Mouse (Mus musculus): ENCODE measurements at regions not wholly inside any gene's neighbourhood (a gene's known extent, or its start where the extent isn't known, plus 50 kb on each side); places are given as distances from the start of the nearest gene placed in this dataset.

- Histone ChIP-seq H3K4me3 (ENCODE audit: extremely low read depth, insufficient read depth, insufficient read length) (no peak overlapping the region), H3K36me3 (ENCODE audit: control insufficient read depth, insufficient read depth, low read length) (no peaks in the 10 kb centered on the region), H3K27me3 (ENCODE audit: control insufficient read depth, insufficient read depth, low read length) (no peaks in the 10 kb centered on the region), H3K27ac (ENCODE audit: insufficient read depth, low read length) (no peak overlapping the region), H3K4me1 (ENCODE audit: control insufficient read depth, insufficient read depth, insufficient read length) (peaks cover 5% of the 10 kb centered on the region; the same call in 1 of the 2 replicates)
- no peak for DNase-seq (ENCODE audit: low read depth in 1 of 2, low spot score in 2 of 2)
- TF ChIP-seq POLR2A (IDR thresholded peaks at IDR 0.05; ENCODE audit: low read depth, low read length) (no peak), CTCF (IDR thresholded peaks at IDR 0.05; ENCODE audit: extremely low read depth, insufficient read depth, insufficient read length, insufficient replicate concordance) (no peak)
- 71% methylated on average over 2 of the region's 2 CpGs for whole genome bisulfite sequencing
Observed at GRCm38 (mm10) chr10:38886441-38886840, 64.9 kb upstream of the Rfpl4b start.

- Histone ChIP-seq H3K27me3 (ENCODE audit: control insufficient read depth, insufficient read depth, low read length) (no peaks in the 10 kb centered on the region), H3K36me3 (ENCODE audit: control insufficient read depth, insufficient read depth, low read length) (no peaks in the 10 kb centered on the region), H3K4me3 (ENCODE audit: extremely low read depth, insufficient read depth, insufficient read length) (no peak overlapping the region), H3K4me1 (ENCODE audit: control insufficient read depth, insufficient read depth, insufficient read length) (peaks cover 5% of the 10 kb centered on the region; the same call in 1 of the 2 replicates), H3K27ac (ENCODE audit: insufficient read depth, low read length) (no peak overlapping the region)
- DNase-seq (ENCODE audit: low read depth in 1 of 2, low spot score in 2 of 2) = no peak
- TF ChIP-seq POLR2A (IDR thresholded peaks at IDR 0.05; ENCODE audit: low read depth, low read length) (no peak), CTCF (IDR thresholded peaks at IDR 0.05; ENCODE audit: extremely low read depth, insufficient read depth, insufficient read length, insufficient replicate concordance) (no peak)
- 89% methylated on average over 9 of the region's 9 CpGs for WGBS
Observed at GRCm38 (mm10) chr10:38887896-38888295, 66.3 kb upstream of the Rfpl4b start.

- TF ChIP-seq CTCF (IDR thresholded peaks at IDR 0.05; ENCODE audit: extremely low read depth, insufficient read depth, insufficient read length, insufficient replicate concordance) (no peak), POLR2A (IDR thresholded peaks at IDR 0.05; ENCODE audit: low read depth, low read length) (no peak)
- no peak overlapping the region for H3K4me3 ChIP-seq (ENCODE audit: extremely low read depth, insufficient read depth, insufficient read length)
- H3K36me3 ChIP-seq (ENCODE audit: control insufficient read depth, insufficient read depth, low read length) = no peaks in the 10 kb centered on the region
- no peaks in the 10 kb centered on the region for H3K27me3 ChIP-seq (ENCODE audit: control insufficient read depth, insufficient read depth, low read length)
- H3K4me1 ChIP-seq (ENCODE audit: control insufficient read depth, insufficient read depth, insufficient read length) = no peaks in the 10 kb centered on the region
- no peak overlapping the region for H3K27ac ChIP-seq (ENCODE audit: insufficient read depth, low read length)
- WGBS = 95% methylated on average over 1 of the region's 1 CpGs
- DNase-seq (ENCODE audit: low read depth in 1 of 2, low spot score in 2 of 2) = no peak
Observed at GRCm38 (mm10) chr10:38894706-38895105, 70.6 kb upstream of the Lama4 start.

GRCm38 (mm10) chr10:38895656-38896055, 69.7 kb upstream of the Lama4 start:
- Histone ChIP-seq H3K4me1 (ENCODE audit: control insufficient read depth, insufficient read depth, insufficient read length) (no peaks in the 10 kb centered on the region), H3K36me3 (ENCODE audit: control insufficient read depth, insufficient read depth, low read length) (no peaks in the 10 kb centered on the region), H3K27me3 (ENCODE audit: control insufficient read depth, insufficient read depth, low read length) (no peaks in the 10 kb centered on the region), H3K4me3 (ENCODE audit: extremely low read depth, insufficient read depth, insufficient read length) (no peak overlapping the region), H3K27ac (ENCODE audit: insufficient read depth, low read length) (no peak overlapping the region)
- WGBS = 85% methylated on average over 3 of the region's 3 CpGs
- DNase-seq (ENCODE audit: low read depth in 1 of 2, low spot score in 2 of 2) = no peak
- TF ChIP-seq CTCF (IDR thresholded peaks at IDR 0.05; ENCODE audit: extremely low read depth, insufficient read depth, insufficient read length, insufficient replicate concordance) (no peak), POLR2A (IDR thresholded peaks at IDR 0.05; ENCODE audit: low read depth, low read length) (no peak)

- H3K4me1 ChIP-seq (ENCODE audit: control insufficient read depth, insufficient read depth, insufficient read length) = no peaks in the 10 kb centered on the region
- no peak overlapping the region for H3K4me3 ChIP-seq (ENCODE audit: extremely low read depth, insufficient read depth, insufficient read length)
- H3K36me3 ChIP-seq (ENCODE audit: control insufficient read depth, insufficient read depth, low read length) = no peaks in the 10 kb centered on the region
- WGBS = 76% methylated on average over 5 of the region's 5 CpGs
- H3K27me3 ChIP-seq (ENCODE audit: control insufficient read depth, insufficient read depth, low read length) = no peaks in the 10 kb centered on the region
- no peak for DNase-seq (ENCODE audit: low read depth in 1 of 2, low spot score in 2 of 2)
- H3K27ac ChIP-seq (ENCODE audit: insufficient read depth, low read length) = no peak overlapping the region
- TF ChIP-seq CTCF (IDR thresholded peaks at IDR 0.05; ENCODE audit: extremely low read depth, insufficient read depth, insufficient read length, insufficient replicate concordance) = no peak
- TF ChIP-seq POLR2A (IDR thresholded peaks at IDR 0.05; ENCODE audit: low read depth, low read length) = no peak
Observed at GRCm38 (mm10) chr10:38897573-38897972, 67.7 kb upstream of the Lama4 start.

- no peaks in the 10 kb centered on the region for H3K36me3 ChIP-seq (ENCODE audit: control insufficient read depth, insufficient read depth, low read length)
- no peak overlapping the region for H3K27ac ChIP-seq (ENCODE audit: insufficient read depth, low read length)
- H3K27me3 ChIP-seq (ENCODE audit: control insufficient read depth, insufficient read depth, low read length) = no peaks in the 10 kb centered on the region
- H3K4me1 ChIP-seq (ENCODE audit: control insufficient read depth, insufficient read depth, insufficient read length) = no peaks in the 10 kb centered on the region
- WGBS = 84% methylated on average over 3 of the region's 3 CpGs
- no peak overlapping the region for H3K4me3 ChIP-seq (ENCODE audit: extremely low read depth, insufficient read depth, insufficient read length)
- DNase-seq (ENCODE audit: low read depth in 1 of 2, low spot score in 2 of 2) = no peak
- TF ChIP-seq POLR2A (IDR thresholded peaks at IDR 0.05; ENCODE audit: low read depth, low read length) (no peak), CTCF (IDR thresholded peaks at IDR 0.05; ENCODE audit: extremely low read depth, insufficient read depth, insufficient read length, insufficient replicate concordance) (no peak)
Observed at GRCm38 (mm10) chr10:38906121-38906520, 59.2 kb upstream of the Lama4 start.

- WGBS = 87% methylated on average over 2 of the region's 2 CpGs
- no peak for DNase-seq (ENCODE audit: low read depth in 1 of 2, low spot score in 2 of 2)
- Histone ChIP-seq H3K4me3 (ENCODE audit: extremely low read depth, insufficient read depth, insufficient read length) (no peak overlapping the region), H3K36me3 (ENCODE audit: control insufficient read depth, insufficient read depth, low read length) (no peaks in the 10 kb centered on the region), H3K27ac (ENCODE audit: insufficient read depth, low read length) (no peak overlapping the region), H3K27me3 (ENCODE audit: control insufficient read depth, insufficient read depth, low read length) (no peaks in the 10 kb centered on the region), H3K4me1 (ENCODE audit: control insufficient read depth, insufficient read depth, insufficient read length) (no peaks in the 10 kb centered on the region)
- TF ChIP-seq POLR2A (IDR thresholded peaks at IDR 0.05; ENCODE audit: low read depth, low read length) = no peak
- TF ChIP-seq CTCF (IDR thresholded peaks at IDR 0.05; ENCODE audit: extremely low read depth, insufficient read depth, insufficient read length, insufficient replicate concordance) = no peak
Observed at GRCm38 (mm10) chr10:38907835-38908234, 57.5 kb upstream of the Lama4 start.

All from spleen, adult 2 months (tissue).